Mouse (Mus musculus): Measurements from ENCODE around the gene Olfr648.

GRCm38 (mm10) chr7:104137305-104137704, 45.9 kb downstream of the Olfr648 start, which contains the start of gene Olfr643:
- TF ChIP-seq CTCF (IDR thresholded peaks at IDR 0.05; ENCODE audit: control insufficient read depth, insufficient read depth, insufficient replicate concordance, low read depth, low read length) (no peak), POLR2A (IDR thresholded peaks at IDR 0.05; ENCODE audit: control insufficient read depth, low read depth, low read length) (no peak)

Data from testis, adult 2 months (tissue).